Mouse (Mus musculus) layer of hippocampus, postnatal 14 days (tissue): ENCODE measurements around the gene Tpt1. TPM values are rescaled to one million over a fixed set of nuclear protein-coding genes. Genes with fewer than 3 reads are reported as not detected.
A peak's percentile ranks its signal among the peaks of the same experiment; 100 is the strongest.

Source experiments
- DNase-seq, 2 experiments: peaks; one replicate each; pipeline ENCODE4 v3.0.0; 2021 to 2022; ENCODE audit warnings: low spot score in 2 of 2, mixed read lengths in 1 of 2
- total RNA-seq, 2 experiments: library from RNA; stranded (reverse); gene quantifications; 2 replicates each; pipeline ENCODE4 v1.2.3; 2021

Tpt1 gene
- total RNA-seq, 2 experiments from 2014 or later: 1,171 to 1,217 TPM

GRCm38 (mm10) chr14:75871111-75871510 lies 26.2 kb downstream of the Tpt1 start:
- no peak for DNase-seq

- no peak for DNase-seq
These were observed 26.9 kb downstream of the Tpt1 start for GRCm38 (mm10) chr14:75871750-75872149.

GRCm38 (mm10) chr14:75873612-75874011 lies 28.7 kb downstream of the Tpt1 start:
- no peak for DNase-seq

- peak; percentile 89 to 91 for DNase-seq
These were observed 31.6 kb downstream of the Tpt1 start for GRCm38 (mm10) chr14:75876320-75877043.

- no peak for DNase-seq
These were observed 32.4 kb downstream of the Tpt1 start for GRCm38 (mm10) chr14:75877297-75877696.

DNA sequence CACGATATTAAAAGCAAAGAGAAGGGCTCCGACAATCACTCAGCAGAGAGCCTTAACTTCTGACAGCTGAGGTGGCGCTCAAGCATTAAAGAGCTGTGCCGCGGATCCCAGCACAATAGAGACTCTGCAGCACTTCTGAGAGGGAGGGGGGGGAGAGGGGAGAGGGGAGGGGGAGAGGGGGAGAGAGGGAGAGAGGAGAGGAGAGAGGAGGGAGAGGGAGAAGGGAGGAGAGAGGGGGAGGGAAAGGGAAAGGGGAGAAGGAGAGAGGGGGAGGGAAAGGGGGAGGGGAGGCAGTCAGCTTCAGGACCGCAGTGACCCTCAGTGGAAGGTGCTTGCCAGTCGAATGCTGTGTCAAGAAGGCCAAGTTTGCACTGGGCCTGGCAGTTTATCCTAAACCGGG lies 34.1 kb downstream of the Tpt1 start:
- no peak for DNase-seq

DNA sequence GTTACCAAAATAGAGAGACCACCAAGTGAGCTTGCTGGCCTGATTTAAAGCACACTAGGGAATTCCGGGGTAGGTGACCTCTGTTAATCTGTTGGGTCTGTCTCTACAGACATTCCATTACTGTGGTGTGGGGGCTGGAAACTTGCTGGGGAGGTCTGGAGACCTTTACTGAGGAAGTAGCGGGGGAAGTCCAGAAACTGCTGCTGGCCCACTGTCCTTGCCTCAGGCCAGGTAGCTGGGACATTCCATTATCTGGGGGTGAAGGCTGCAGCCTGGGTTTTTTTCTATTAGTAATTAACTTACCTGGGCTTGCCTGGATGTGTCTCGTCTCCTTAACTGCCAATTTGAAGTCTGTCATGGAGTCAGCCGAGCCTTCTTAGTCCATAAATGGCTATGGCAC lies 37.0 kb downstream of the Tpt1 start:
- no peak for DNase-seq

DNA sequence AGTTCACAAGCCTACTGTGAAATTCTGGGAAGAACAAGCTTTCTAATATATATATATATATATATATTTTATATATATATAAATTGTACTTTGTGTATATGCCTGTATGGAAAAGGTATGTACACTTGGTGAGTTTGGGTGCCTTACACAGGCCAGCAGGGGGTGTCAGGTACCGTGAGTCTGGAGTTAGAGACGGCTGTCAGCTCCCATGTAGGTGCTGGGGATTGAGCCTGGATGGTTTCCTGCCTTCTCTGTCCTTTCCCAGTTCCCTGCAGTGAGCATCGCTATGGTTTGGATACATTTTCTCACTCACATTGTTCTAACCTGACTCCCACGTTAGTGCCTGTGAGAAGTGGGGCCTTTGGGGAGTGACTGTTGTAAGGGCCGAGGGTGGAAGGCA lies 38.4 kb downstream of the Tpt1 start:
- no peak for DNase-seq

- DNase-seq: no peak
These were observed 39.0 kb downstream of the Tpt1 start for GRCm38 (mm10) chr14:75883873-75884272.

GRCm38 (mm10) chr14:75892118-75892517 lies 47.2 kb downstream of the Tpt1 start:
- peak; percentile 69 to 87 for DNase-seq

Other genes with a start within 250 kb of the Tpt1 start
- gene Erich6b, start 202.8 kb upstream of the Tpt1 start, total RNA-seq: not detected
- gene Cog3, start 90.6 kb upstream of the Tpt1 start, total RNA-seq: 10 to 100 TPM; 22.9 to 24.8 TPM
- gene Slc25a30, start 58.1 kb upstream of the Tpt1 start, total RNA-seq: 10 to 100 TPM; 10.5 to 15.2 TPM
- gene Kctd4, start 109.9 kb downstream of the Tpt1 start, total RNA-seq: 10 to 100 TPM; 39.6 to 40.3 TPM
- 10 to 100 TPM; 21.1 to 22.5 TPM for gene Gtf2f2, start 165.8 kb downstream of the Tpt1 start, total RNA-seq